Mouse (Mus musculus): ENCODE results near the gene Maz.

Maz gene

DNA sequence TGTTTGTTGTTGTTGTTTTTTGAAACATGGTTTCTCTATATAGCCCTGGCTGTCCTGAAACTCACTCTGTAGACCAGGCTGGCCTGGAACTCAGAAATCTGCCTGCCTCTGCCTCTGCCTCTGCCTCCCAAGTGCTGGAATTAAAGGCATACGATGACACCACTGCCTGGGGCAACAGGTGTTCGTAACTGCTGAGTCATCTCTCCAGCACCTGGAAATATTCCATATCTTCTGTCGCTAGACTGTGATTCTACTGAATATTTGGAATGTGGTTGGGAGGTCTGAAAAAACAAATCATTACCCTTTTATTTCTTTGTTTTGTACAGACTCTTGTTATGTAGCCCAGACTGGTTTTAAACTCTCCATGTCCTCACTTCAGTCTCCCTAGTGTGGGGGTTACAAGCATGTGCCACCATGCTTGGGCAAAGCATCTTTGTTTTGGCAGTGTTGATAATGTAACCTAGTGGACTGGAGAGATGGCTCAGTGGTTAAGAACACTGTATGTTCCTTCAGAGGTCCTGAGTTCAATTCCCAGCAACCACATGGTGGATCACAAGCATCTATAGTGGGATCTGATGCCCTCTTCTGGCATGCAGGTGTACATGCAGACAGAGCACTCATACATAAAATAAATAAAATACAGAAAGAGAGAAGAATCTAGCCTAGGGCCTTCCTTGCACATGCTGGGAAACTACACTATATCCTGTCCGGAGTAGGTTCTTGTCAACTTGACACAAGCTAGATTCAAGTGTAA, 22.5 kb downstream of the Maz start:
- no peak for DNase-seq

DNA sequence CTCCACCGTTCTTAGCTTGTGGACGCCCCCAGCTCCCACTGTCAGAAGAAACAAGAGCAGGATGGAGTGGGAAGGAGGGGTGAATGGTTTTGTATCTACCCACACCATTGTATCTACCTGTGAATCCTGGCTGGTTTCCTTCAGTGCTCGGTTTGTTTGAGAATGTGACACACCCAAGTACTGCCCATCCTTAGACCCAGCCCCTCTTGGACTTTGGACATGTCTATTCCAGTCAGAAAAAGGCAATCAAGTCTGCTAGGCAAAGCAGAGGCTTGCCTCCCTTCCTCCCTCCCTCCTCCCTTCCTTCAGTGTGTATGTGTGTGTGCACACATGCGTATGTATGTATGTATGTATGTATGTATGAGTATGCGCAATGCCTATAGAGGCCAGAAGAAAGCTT, 23.2 kb downstream of the Maz start:
- DNase-seq = no peak

DNA sequence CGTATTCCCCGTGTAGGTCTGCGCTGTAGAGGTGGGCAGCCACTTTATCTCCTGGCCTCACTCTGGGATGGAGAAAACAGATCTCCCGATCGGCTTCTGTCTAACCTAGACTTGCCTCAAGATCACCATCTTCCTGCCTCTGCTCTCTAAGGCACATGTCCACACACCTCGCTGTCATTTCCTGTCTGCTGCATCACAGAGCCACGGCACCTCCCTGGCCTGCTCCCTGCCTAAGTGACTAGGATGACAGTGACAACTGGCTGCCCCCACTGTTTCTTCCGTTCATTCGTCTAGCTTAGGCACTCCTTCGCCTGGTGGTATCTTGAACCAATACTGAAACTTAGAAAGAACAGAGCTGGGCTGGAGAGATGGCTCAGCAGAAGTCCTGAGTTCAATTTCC, 27.3 kb downstream of the Maz start:
- DNase-seq = no peak

DNA sequence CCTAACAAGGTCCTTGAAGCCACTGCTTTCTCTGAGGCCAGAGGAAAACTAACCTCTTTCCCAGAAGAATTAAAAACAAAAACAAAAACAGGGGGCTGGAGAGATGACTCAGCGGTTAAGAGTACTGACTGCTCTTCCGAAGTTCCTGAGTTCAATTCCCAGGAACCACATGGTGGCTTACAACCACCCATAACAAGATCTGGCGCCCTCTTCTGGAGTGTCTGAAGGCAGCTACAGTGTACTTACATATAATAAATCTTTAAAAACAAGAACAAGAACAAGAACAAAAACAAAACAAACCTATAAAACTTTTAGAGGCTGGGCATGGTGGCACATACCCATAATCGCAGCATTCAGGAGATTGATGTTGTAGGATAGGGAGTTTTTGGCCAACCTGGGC, 30.4 kb downstream of the Maz start:
- no peak for DNase-seq

DNA sequence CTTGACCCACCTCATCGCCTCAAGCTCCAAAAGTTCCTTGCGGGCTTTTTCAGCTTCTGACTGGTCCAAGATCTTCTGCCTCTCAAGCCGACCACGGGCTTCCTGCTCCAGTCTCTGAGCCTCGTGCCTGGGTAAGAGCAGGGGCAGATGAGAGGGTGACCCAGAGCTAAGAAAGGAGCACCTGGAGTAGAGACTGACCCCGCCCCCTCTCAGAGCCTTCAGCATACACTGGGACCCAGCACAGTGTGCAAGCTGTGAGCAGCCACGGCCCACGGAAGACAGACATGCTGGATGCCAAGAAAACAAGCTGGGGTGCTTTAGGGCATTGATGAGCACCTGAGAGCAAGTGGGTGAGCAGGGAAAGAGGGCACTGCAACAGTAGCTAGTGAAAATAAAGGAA, 38.0 kb downstream of the Maz start:
- no peak for DNase-seq

DNA sequence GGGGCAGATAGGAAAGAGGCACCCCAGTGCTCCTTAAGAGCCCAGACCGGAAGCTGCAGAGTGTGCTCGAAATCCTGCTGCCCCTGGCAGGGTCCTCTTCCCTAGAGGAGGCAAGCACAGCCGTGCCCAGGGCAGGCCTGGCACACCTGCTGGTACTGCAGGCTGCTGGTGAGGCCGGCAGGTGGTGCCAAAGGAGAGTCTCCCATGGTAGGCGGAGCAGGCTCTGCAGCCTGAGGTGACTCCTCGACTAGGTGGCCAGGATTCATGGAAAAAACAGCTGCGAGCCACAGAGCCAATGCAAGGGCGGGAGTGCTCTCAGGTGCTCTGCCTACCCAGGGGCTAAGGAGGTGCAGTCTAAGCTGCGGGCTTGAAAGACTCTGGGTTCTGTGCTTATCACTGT, 40.5 kb downstream of the Maz start:
- peak; percentile 72 for DNase-seq

DNA sequence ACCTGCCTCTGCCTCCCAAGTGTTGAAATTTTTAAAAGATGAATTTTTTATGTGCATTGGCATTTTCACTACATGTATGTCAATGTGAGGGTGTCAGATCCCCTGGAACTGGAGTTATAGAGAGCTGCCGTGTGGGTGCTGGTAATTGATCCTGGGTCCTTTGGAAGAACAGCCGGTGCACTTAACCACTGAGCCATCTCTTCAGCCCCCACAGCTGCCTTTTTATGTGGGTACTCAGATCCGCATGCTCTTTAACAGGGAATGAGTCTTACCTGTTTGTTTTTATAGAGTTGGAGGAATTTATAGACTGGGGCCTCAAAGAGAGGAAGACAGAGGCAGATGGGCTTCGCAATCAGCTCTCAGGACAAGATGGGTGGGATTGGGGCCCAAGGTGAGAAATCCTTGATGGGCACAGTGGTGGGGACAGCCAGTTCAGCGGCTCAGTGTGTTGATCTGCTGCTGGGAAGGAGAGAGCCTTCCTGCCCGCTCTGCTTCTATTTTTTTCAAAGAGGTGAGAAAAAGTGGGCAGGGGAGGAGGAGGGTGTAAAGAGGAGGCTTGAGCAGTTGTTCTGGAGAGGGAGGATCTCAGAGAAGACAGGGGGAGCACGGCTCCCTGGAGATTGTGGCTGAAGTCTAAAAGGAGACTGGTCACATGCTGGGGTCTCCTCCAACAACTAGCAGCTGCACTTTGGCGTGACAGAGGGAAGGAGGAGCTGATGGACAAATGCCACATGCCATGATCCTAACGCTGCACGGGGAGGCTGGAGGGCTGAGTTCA, 42.0 kb downstream of the Maz start:
- no peak for DNase-seq

DNA sequence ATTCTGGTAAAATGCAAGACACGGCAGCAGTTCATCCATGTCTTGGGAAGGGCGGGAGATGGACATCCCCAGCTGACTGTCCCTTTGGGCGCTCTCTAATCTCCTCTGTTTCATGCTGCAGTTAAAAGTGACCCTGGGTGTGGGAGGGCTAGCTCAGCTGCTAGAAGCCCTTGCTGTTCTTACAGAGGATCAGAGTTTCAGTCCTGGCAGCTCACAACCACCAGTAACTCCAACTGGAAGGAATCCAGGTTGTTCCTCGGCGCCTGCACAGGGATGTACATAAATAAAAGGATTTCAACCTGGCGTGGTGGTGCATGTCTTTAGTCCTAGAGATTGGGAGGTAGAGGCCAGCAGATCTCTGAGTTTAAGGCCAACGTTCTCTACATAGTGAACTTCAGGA, 43.7 kb downstream of the Maz start:
- DNase-seq = no peak

DNA sequence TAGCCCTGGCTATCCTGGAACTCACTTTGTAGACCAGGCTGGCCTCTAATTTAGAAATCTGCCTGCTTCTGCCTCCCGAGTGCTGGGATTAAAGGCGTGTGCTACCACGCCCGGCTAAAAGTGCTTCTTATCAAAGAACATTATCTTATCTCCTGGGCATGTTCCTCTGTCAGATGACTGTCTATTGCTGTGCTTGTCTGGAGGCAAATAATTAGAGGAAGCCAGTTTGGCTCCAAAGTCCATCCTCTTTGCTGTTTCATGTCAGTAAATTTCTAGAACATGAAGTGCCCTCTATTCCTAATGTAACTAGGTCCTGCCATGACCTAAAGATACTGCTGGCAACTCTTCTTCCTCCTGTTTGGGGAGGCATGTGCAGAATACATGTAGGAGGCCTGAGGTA, 44.8 kb downstream of the Maz start:
- no peak for DNase-seq

DNA sequence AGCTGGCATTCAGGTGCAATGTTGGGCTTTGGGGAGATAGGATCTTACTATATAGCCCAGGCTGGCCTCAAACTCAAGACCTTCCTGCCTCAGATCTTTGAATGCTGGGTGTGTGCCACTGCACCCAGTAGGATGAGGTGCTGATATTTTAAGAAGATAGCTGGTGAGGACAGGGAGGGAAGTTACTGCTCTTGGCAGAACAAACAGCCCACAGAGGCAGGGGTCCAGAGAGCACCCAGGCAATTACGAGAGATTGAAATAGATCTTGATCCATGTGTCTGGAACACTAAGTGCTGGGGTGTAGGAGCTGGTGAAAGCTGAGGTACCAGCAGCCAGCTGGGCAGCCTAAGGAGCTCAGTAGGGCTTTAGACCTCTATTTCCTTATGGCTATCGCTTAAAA, 45.2 kb downstream of the Maz start:
- DNase-seq = no peak

DNA sequence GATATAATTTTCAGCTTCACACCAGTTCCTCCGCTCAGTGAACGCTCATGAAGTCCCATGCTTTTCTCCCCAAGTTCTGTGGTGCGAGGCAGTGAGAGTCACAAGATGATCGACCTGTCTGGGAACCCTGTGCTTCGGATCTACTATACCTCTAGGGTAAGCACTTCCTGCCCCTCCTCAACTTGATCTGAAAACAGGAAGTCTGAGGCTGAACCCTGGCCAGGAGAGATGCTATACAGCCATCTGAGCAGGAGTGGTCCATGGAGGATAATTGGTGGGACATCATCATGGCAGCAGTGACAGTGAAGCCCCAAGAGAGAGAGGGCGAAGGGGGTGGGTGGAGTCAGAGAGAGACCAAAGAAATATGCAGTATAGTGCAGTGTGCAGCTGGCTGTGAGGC, 48.0 kb downstream of the Maz start:
- DNase-seq = no peak

DNA sequence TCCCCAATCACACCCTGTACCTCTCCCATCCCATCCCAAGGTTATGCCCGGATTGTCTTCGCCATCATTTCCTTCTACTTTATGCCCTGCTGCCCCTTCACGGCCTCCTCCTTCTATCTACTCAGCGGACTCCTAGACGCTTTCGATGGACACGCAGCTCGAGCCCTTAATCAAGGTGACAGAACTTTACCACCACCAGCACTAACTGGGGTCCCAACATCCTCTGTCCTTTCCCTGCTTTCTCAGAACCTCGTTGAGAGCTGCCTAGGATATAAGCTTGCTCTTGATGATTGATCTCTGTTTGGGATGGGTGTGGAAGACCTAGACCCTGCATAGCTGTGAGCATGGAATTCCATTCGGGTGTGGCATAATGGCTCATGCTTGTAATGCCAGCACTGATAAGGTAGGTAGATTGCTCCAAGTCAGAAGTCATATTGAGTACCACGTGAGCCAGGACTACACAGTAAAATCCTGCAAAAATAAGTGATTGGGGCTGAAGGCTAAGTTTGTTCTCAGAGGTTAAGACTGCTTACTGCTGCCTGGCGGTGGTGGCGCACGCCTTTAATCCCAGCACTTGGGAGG, 49.9 kb downstream of the Maz start:
- peak; percentile 36 for DNase-seq

DNA sequence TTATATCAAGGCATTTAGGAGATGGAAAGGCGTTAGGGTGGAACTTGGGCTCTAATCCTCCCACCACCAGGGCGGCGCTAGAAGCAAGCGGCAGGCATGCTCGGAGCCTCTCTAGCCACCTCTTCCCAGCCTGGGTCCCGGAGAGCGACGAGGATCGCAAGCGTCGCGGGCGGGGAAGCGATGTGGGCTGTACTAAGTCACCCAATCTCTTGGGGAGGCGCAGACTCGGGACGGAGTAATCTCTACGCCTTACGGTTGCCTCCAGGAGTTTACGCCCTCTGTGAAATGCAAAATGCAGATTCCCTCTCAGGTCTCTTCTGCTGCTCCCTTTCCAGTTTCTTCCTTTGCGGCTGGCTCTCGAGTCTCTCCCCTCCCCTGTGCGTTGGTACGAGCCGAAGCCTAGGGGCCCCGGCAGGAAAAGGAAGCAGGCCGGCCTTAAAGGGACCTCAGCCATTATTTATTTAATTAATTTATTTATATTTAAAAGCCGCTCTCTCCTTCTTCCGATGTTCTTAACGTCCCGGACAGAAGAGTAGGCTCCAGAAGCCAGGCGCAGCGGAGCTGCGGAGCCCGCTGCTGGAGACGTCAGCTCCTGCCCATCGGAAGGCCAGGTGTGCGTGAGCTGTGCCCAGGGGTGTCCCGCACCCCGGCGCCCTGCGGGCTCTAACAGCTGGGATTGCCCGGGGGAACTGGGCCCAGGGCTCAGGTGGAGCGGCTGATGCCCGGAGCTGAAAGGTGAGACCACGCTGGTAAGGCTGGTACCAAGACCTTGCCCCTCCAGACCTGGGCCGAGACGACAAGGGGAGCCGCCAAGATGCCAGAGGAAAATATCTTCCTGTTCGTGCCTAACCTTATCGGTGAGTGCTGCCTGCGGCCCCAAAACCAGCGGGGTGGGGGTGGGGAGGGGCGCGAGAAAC, 50.6 kb downstream of the Maz start, which contains the start of gene Cdiptos:
Cdiptos (minus strand) TSS at position 149 of the 917 bp plus-strand sequence.
- DNase-seq = peak; percentile 97

DNA sequence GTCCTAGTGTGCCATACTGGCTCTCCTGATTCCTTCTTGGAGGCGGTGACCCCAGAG, 51.1 kb downstream of the Maz start, which contains the start of gene Cdipt:
Cdipt (plus strand) TSS at position 22 of the 57 bp plus-strand sequence.
- no peak for DNase-seq

DNA sequence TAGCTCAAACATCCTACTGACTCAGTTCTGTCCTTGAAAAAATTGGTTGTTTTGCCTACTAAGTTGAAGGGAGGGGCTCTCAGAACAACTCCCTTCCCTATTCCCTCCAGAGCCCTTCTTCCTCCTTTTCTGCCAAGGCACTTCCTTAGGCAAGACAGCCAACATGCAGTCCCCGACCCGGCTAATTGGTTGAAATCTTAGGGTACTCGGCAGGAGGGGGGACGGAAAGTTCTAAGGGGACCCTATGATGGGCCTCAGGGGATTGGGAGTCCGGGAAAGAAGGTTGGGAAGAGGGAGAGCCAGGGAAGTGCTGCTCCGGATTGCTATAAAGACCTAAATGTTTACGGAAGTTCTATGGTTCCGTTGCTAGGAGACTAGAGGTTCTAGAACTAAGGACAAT, 51.3 kb downstream of the Maz start:
- DNase-seq = no peak
